Mouse (Mus musculus) heart, embryonic 11.5 days (tissue): Measurements from ENCODE around the gene Polrmt. TPM values are rescaled to one million over a fixed set of nuclear protein-coding genes. Genes with fewer than 3 reads are reported as not detected.

Source experiments
- ATAC-seq: fragments of 200-750 bp; cut with Nextera tagmentation; replicated peaks from 2 replicates; pipeline ENCODE4 v1.8.0; 2017; ENCODE audit warnings: moderate library complexity; ENCODE audit not compliant: insufficient number of reproducible peaks, low FRiP score, low TSS enrichment
- H3K27ac ChIP-seq: fragments of 300-500 bp; sonication (generic); 2 replicates; pipeline ENCODE4 v1.5.1; 2014; ENCODE audit warnings: mild to moderate bottlenecking, low read depth, low read length
- H3K27me3 ChIP-seq: fragments of 300-500 bp; sonication (generic); 2 replicates; pipeline ENCODE4 v1.6.1; 2014; ENCODE audit warnings: mild to moderate bottlenecking, low read length, mixed read lengths; ENCODE audit not compliant: control insufficient read depth, insufficient read depth
- H3K36me3 ChIP-seq: fragments of 300-500 bp; sonication (generic); 2 replicates; pipeline ENCODE4 v1.6.1; 2014; ENCODE audit warnings: mild to moderate bottlenecking, low read length, moderate library complexity, mixed read lengths; ENCODE audit not compliant: control insufficient read depth, insufficient read depth
- H3K4me1 ChIP-seq: fragments of 300-500 bp; sonication (generic); 2 replicates; pipeline ENCODE4 v1.6.1; 2014; ENCODE audit warnings: low read length; ENCODE audit not compliant: control insufficient read depth, insufficient read depth
- H3K4me2 ChIP-seq: fragments of 300-500 bp; sonication (generic); 2 replicates; pipeline ENCODE4 v1.6.1; 2014; ENCODE audit warnings: mild to moderate bottlenecking, moderate library complexity
- H3K4me3 ChIP-seq: fragments of 300-500 bp; sonication (generic); 2 replicates; pipeline ENCODE4 v1.5.1; 2014; ENCODE audit warnings: low read depth, low read length
- H3K9ac ChIP-seq: fragments of 300-500 bp; sonication (generic); 2 replicates; pipeline ENCODE4 v1.6.1; 2014; ENCODE audit warnings: mild to moderate bottlenecking, low read depth, low read length, moderate library complexity
- H3K9me3 ChIP-seq: fragments of 300-500 bp; sonication (generic); replicated peaks from 2 replicates; pipeline ENCODE4 v1.6.1; 2016; ENCODE audit warnings: low read length; ENCODE audit not compliant: control insufficient read depth
- WGBS: fragments of 180-500 bp; shearing (Covaris S2); extraction: QIAGEN DNeasy Blood & Tissue Kit; methylation state at CpG from one replicate; pipeline ENCODE4 v1.1.7; 2014; ENCODE audit not compliant: insufficient replicate concordance; 5-methylcytosine and 5-hydroxymethylcytosine counted together
- polyA plus RNA-seq: library from polyadenylated mRNA; unstranded; fragments of >200 nt; fragmentation: Nextera tagmentation; extraction: Ambion mirVana; gene quantifications from 2 replicates; pipeline ENCODE4 v1.2.1, GENCODE M21; 2014

Polrmt gene
- polyA plus RNA-seq, 1 experiment from 2014 or later, result 23.6 TPM

GRCm38 (mm10) chr10:79779193-79779592 is 32.8 kb upstream of the Polrmt start:
- WGBS, result 25% methylated on average over 2 of the region's 2 CpGs
- H3K9me3 ChIP-seq, result 0 out of 2 replicates have a peak, but pooled peaks cover 3% of the 10 kb centered on the region
- H3K4me3 ChIP-seq, result no peak overlapping the region
- peaks cover 31% of the 10 kb centered on the region for H3K4me1 ChIP-seq
- H3K27ac ChIP-seq, result no peak overlapping the region
- no peaks in the 10 kb centered on the region for H3K36me3 ChIP-seq
- no peak overlapping the region for H3K4me2 ChIP-seq
- H3K9ac ChIP-seq, result no peak overlapping the region
- no peak for ATAC-seq
- H3K27me3 ChIP-seq, result peaks cover 42% of the 10 kb centered on the region

GRCm38 (mm10) chr10:79778006-79778405 is 31.6 kb upstream of the Polrmt start:
- H3K4me1 ChIP-seq, result peaks cover 31% of the 10 kb centered on the region
- H3K27ac ChIP-seq, result 0 out of 2 replicates have a peak overlapping the region, but pooled peaks have one; percentile 15
- no peak for ATAC-seq
- H3K9ac ChIP-seq, result no peak overlapping the region
- peak overlapping the region; percentile 83 for H3K4me2 ChIP-seq
- H3K9me3 ChIP-seq, result 0 out of 2 replicates have a peak, but pooled peaks cover 3% of the 10 kb centered on the region
- no peaks in the 10 kb centered on the region for H3K36me3 ChIP-seq
- H3K27me3 ChIP-seq, result peaks cover 40% of the 10 kb centered on the region
- H3K4me3 ChIP-seq, result peak overlapping the region; percentile 54
- WGBS, result 10% methylated on average over 15 of the region's 15 CpGs

GRCm38 (mm10) chr10:79777103-79777531 is 30.7 kb upstream of the Polrmt start, which contains the start of gene Fstl3:
TSS of gene Fstl3 (plus strand) at chr10:79777272.
- Histone ChIP-seq H3K27ac (0 out of 2 replicates have a peak within 1 kb of the TSS, but pooled peaks have one; percentile 15), H3K9me3 (peaks cover 7% of the 10 kb centered on the region; the same call in 1 of the 2 replicates), H3K4me1 (peaks cover 31% of the 10 kb centered on the region), H3K36me3 (no peaks in the 10 kb centered on the region), H3K4me3 (peak within 1 kb of the TSS; percentile 54), H3K4me2 (peak within 1 kb of the TSS; percentile 83), H3K27me3 (peaks cover 38% of the 10 kb centered on the region), H3K9ac (peak within 1 kb of the TSS; percentile 73)
- WGBS, result 2% methylated on average over 37 of the region's 39 CpGs
- no peak for ATAC-seq

GRCm38 (mm10) chr10:79774486-79775279 is 28.3 kb upstream of the Polrmt start:
- Histone ChIP-seq H3K4me2 (no peak overlapping the region), H3K27me3 (peaks cover 30% of the 10 kb centered on the region), H3K27ac (no peak overlapping the region), H3K36me3 (no peaks in the 10 kb centered on the region), H3K4me3 (no peak overlapping the region), H3K9ac (no peak overlapping the region), H3K9me3 (peaks cover 7% of the 10 kb centered on the region; the same call in 1 of the 2 replicates), H3K4me1 (peaks cover 19% of the 10 kb centered on the region)
- ATAC-seq, result no peak
- WGBS, result 59% methylated on average over 5 of the region's 5 CpGs

GRCm38 (mm10) chr10:79773208-79773607 is 26.8 kb upstream of the Polrmt start:
- no peak overlapping the region for H3K9ac ChIP-seq
- peaks cover 7% of the 10 kb centered on the region; the same call in 1 of the 2 replicates for H3K9me3 ChIP-seq
- ATAC-seq, result no peak
- H3K4me1 ChIP-seq, result peaks cover 13% of the 10 kb centered on the region
- no peaks in the 10 kb centered on the region for H3K36me3 ChIP-seq
- peaks cover 17% of the 10 kb centered on the region for H3K27me3 ChIP-seq
- H3K4me3 ChIP-seq, result no peak overlapping the region
- no peak overlapping the region for H3K27ac ChIP-seq
- H3K4me2 ChIP-seq, result no peak overlapping the region
- WGBS, result 82% methylated on average over 2 of the region's 2 CpGs

- ATAC-seq, result no peak
- Histone ChIP-seq H3K27ac (no peak overlapping the region), H3K4me2 (no peak overlapping the region), H3K4me3 (no peak overlapping the region), H3K36me3 (no peaks in the 10 kb centered on the region), H3K9ac (no peak overlapping the region), H3K27me3 (peaks cover 10% of the 10 kb centered on the region), H3K4me1 (peaks cover 11% of the 10 kb centered on the region; the same call in 1 of the 2 replicates), H3K9me3 (peaks cover 7% of the 10 kb centered on the region; the same call in 1 of the 2 replicates)
- WGBS, result 84% methylated on average over 3 of the region's 3 CpGs
These were observed 25.9 kb upstream of the Polrmt start for GRCm38 (mm10) chr10:79772320-79772719.

- peaks cover 22% of the 10 kb centered on the region for H3K4me1 ChIP-seq
- no peak overlapping the region for H3K9ac ChIP-seq
- no peak for ATAC-seq
- H3K27ac ChIP-seq, result no peak overlapping the region
- 62% methylated on average over 4 of the region's 4 CpGs for WGBS
- H3K4me3 ChIP-seq, result no peak overlapping the region
- H3K36me3 ChIP-seq, result no peaks in the 10 kb centered on the region
- peaks cover 3% of the 10 kb centered on the region; the same call in 1 of the 2 replicates for H3K9me3 ChIP-seq
- no peak overlapping the region for H3K4me2 ChIP-seq
- peaks cover 6% of the 10 kb centered on the region; the same call in 1 of the 2 replicates for H3K27me3 ChIP-seq
These were observed 22.9 kb upstream of the Polrmt start for GRCm38 (mm10) chr10:79769329-79769728.

- Histone ChIP-seq H3K36me3 (no peaks in the 10 kb centered on the region), H3K4me3 (no peak overlapping the region), H3K27ac (no peak overlapping the region), H3K9me3 (peaks cover 3% of the 10 kb centered on the region; the same call in 1 of the 2 replicates), H3K4me1 (peaks cover 32% of the 10 kb centered on the region), H3K27me3 (peaks cover 6% of the 10 kb centered on the region; the same call in 1 of the 2 replicates), H3K9ac (no peak overlapping the region), H3K4me2 (no peak overlapping the region)
- under 1% methylated on average over 5 of the region's 5 CpGs for WGBS
- no peak for ATAC-seq
These were observed 22.0 kb upstream of the Polrmt start for GRCm38 (mm10) chr10:79768400-79768799.
